Mouse (Mus musculus) brain, embryonic 14.5 days (tissue): Measurements from ENCODE around the gene Ip6k1.

Source experiments
- CTCF ChIP-seq: fragments of 200-500 bp; IDR thresholded peaks from 2 replicates; pipeline ENCODE4 v1.5.1; 2012; ENCODE audit warnings: inconsistent platforms, mild to moderate bottlenecking, moderate library complexity, borderline replicate concordance; ENCODE audit not compliant: insufficient read depth, insufficient read length; ENCODE audit errors: extremely low read depth
- POLR2A ChIP-seq: fragments of 200-500 bp; IDR thresholded peaks from 2 replicates; pipeline ENCODE4 v1.6.1; 2012; ENCODE audit warnings: mild to moderate bottlenecking, inconsistent platforms, borderline replicate concordance; ENCODE audit not compliant: poor library complexity, insufficient read depth, insufficient read length, severe bottlenecking; ENCODE audit errors: extremely low read depth

DNA sequence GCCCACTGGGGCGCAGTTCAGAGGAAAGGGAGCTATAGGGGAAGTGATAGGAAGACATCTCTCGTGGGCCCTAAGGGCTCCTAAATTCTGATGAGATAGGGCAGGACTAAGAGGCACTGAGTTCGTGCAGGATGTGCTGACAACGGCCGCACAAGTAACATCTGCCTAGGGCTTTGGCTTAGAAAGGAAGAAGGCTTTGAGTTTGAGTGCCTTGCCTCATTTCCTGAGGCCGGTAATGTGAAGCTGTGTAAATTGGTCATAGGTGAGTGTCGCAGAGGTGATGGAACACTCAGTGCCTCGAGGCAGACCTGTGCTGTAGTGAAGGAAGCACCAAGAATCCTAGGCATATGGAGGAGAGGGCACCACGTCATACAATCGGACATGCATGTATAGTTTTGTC lies 35.6 kb upstream of the Ip6k1 start:
- TF ChIP-seq CTCF (no peak), POLR2A (no peak)
